Mouse (Mus musculus): ENCODE results near the gene Coq4. TPM values are rescaled to one million over a fixed set of nuclear protein-coding genes. Genes with fewer than 3 reads are reported as not detected.

The Coq4 gene
- total RNA-seq, 1 experiment from 2014 or later, result 23.2 TPM

DNA sequence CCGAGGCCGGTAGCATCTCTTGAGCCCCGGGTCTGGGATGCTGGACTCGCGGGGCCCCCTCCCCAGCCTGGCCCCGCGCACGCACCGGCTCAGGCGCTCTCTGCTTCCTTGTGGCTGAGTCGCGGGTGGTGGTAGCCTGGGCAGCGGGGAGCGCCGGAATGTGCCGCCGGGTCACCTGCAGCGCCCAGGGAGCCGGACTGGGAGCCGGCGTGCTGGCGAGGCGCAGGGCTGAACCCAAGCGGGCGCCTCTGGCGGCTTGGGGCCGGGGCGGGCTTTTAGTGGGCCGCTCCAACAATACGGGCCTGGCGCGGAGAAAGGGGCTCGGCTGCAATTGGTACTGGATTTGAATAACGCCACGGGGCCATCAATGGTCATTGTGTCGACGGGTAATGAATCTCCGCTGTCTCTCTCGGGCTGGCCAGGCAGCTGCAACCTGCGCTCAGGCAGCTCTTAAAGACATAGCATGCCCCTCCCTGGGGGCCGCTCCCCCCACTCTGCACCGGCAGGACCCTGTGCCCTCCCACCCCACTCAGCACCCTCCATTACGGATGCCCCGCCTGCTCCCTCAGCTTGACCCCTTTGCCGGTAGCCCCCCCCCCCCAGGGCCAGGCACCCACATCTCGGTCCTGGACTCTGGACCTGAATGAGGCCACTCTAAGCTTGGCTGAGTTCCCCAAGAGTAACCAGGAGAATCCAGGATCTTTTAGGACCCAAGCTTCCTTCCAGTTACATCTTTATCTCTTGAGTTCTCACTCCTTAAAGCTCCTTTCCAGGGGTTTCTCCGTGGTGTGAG is 59.0 kb downstream of the Coq4 start:
- DNase-seq, result no peak

DNA sequence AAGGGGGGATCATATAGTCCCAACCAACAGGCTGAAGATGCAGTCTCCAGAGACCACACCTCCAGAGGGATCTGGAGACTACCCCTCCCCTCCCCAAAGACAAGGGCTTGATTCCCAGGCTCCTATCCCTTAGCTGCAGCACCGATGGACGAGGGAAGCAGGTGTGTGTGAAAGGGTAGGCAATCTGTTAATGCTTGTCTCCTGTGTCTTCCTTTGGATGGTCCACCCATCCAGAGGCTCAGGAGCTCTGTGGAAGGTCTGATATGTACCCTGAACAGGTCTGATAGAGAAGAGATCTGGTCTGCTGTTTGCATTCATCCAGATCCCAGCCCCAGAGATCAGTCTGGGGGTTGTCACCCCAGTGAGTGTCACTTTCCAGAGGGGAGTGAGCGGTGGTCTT is 59.6 kb downstream of the Coq4 start:
- no peak for DNase-seq

Small RNA genes lying within 50 kb of the gene (microRNA-seq; reads per million reads assigned to microRNA genes)
- gene Mir219a-2, result 0 reads per million in 2 experiments
- 0 reads per million in 2 experiments for gene Mir219b

Other genes starting within 250 kb of the Coq4 start
- 57.3 and 61.2 TPM in 2 replicates for gene Rapgef1, start 167.8 kb upstream of the Coq4 start, total RNA-seq (2021)
- gene Gm13420, start 35.8 kb upstream of the Coq4 start, total RNA-seq (2021), result not detected in 2 replicates
- gene Gm13547, start 28.2 kb upstream of the Coq4 start, total RNA-seq (2021), result not detected in 2 replicates
- 33.6 and 39.4 TPM in 2 replicates for gene Trub2, start 1.0 kb downstream of the Coq4 start, total RNA-seq (2021)
- 30.5 and 32.5 TPM in 2 replicates for gene Slc27a4, start 15.1 kb downstream of the Coq4 start, total RNA-seq (2021)
- gene Urm1, start 32.6 kb downstream of the Coq4 start, total RNA-seq (2021), result 33.8 and 34.3 TPM in 2 replicates
- gene Cercam, start 81.7 kb downstream of the Coq4 start, total RNA-seq (2021), result 10.8 and 12.4 TPM in 2 replicates
- gene Odf2, start 101.7 kb downstream of the Coq4 start, total RNA-seq (2021), result 42.2 and 54.5 TPM in 2 replicates
- gene Gle1, start 147.9 kb downstream of the Coq4 start, total RNA-seq (2021), result 29.1 and 35.3 TPM in 2 replicates
- gene Sptan1, start 178.1 kb downstream of the Coq4 start, total RNA-seq (2021), result 228 and 265 TPM in 2 replicates

All from adrenal gland, postnatal 14 days (tissue).